Mouse (Mus musculus) myocyte (in vitro differentiated cells): ENCODE data around the gene Furin. TPM values are rescaled to one million over a fixed set of nuclear protein-coding genes. Genes with fewer than 3 reads are reported as not detected.

Source experiments
- H3K27me3 ChIP-seq: one replicate; pipeline ENCODE4 v1.6.1; 2011; ENCODE audit not compliant: control insufficient read depth, insufficient read depth, insufficient read length
- H3K36me3 ChIP-seq: one replicate; pipeline ENCODE4 v1.6.1; 2011; ENCODE audit not compliant: control insufficient read depth, insufficient read depth
- H3K4me2 ChIP-seq: one replicate; pipeline ENCODE4 v1.6.1; 2011; ENCODE audit warnings: low read depth, control low read depth
- H3K4me3 ChIP-seq: one replicate; pipeline ENCODE4 v1.5.1; 2011; ENCODE audit warnings: mild to moderate bottlenecking, control low read depth, moderate library complexity
- H3K79me2 ChIP-seq: one replicate; pipeline ENCODE4 v1.6.1; 2011; ENCODE audit not compliant: control insufficient read depth, insufficient read depth
- H3ac ChIP-seq: one replicate; pipeline ENCODE4 v1.6.1; 2011; ENCODE audit not compliant: control insufficient read depth, insufficient read length
- CEBPB ChIP-seq: IDR thresholded peaks from 2 replicates; pipeline ENCODE4 v1.6.1; 2011; ENCODE audit warnings: mild to moderate bottlenecking, moderate library complexity; ENCODE audit not compliant: poor library complexity, insufficient read depth, severe bottlenecking
- E2F4 ChIP-seq: IDR thresholded peaks from one replicate; pipeline ENCODE4 v1.6.1; 2011; ENCODE audit warnings: mild to moderate bottlenecking, control low read depth, moderate library complexity; ENCODE audit not compliant: insufficient read depth
- MAX ChIP-seq: IDR thresholded peaks from one replicate; pipeline ENCODE4 v1.6.1; 2011; ENCODE audit warnings: low read depth, mild to moderate bottlenecking, control low read depth
- MYOD1 ChIP-seq, 3 experiments: IDR thresholded peaks; one replicate each; pipeline ENCODE4 v1.6.1; 2011; ENCODE audit warnings: control low read depth in 2 of 3, low read depth in 2 of 3, mild to moderate bottlenecking in 2 of 3, moderate library complexity in 1 of 3; ENCODE audit not compliant: insufficient read length in 2 of 3, control insufficient read depth in 1 of 3
- MYOG ChIP-seq, 3 experiments: IDR thresholded peaks; one replicate each; pipeline ENCODE4 v1.6.1; 2011; ENCODE audit warnings: control low read depth in 2 of 3, low read depth in 2 of 3, mild to moderate bottlenecking in 2 of 3; ENCODE audit not compliant: insufficient read length in 2 of 3, control insufficient read depth in 1 of 3, insufficient read depth in 1 of 3
- POLR2A ChIP-seq: IDR thresholded peaks from one replicate; pipeline ENCODE4 v1.6.1; 2011; ENCODE audit warnings: low read depth, mild to moderate bottlenecking, control low read depth, moderate library complexity; ENCODE audit not compliant: insufficient read length
- POLR2AphosphoS2 ChIP-seq: IDR thresholded peaks from one replicate; pipeline ENCODE4 v1.6.1; 2011; ENCODE audit warnings: low read depth, control low read depth; ENCODE audit not compliant: insufficient read length
- REST ChIP-seq: IDR thresholded peaks from one replicate; pipeline ENCODE4 v1.6.1; 2011; ENCODE audit warnings: mild to moderate bottlenecking, control low read depth, moderate library complexity; ENCODE audit not compliant: insufficient read depth, insufficient read length
- SRF ChIP-seq: IDR thresholded peaks from one replicate; pipeline ENCODE4 v1.6.1; 2011; ENCODE audit warnings: low read depth; ENCODE audit not compliant: control insufficient read depth, insufficient read length
- TCF12 ChIP-seq: IDR thresholded peaks from one replicate; pipeline ENCODE4 v1.6.1; 2011; ENCODE audit warnings: mild to moderate bottlenecking, control low read depth; ENCODE audit not compliant: poor library complexity, insufficient read depth, severe bottlenecking
- TCF3 ChIP-seq: IDR thresholded peaks from one replicate; pipeline ENCODE4 v1.6.1; 2011; ENCODE audit warnings: low read depth, control low read depth; ENCODE audit not compliant: insufficient read length
- USF1 ChIP-seq: IDR thresholded peaks from one replicate; pipeline ENCODE4 v1.6.1; 2011; ENCODE audit warnings: low read depth, mild to moderate bottlenecking, control low read depth, moderate library complexity
- polyA plus RNA-seq: library from polyadenylated mRNA; unstranded; fragments of >200 nt; fragmentation: generic; extraction: Trizol; gene quantifications from one replicate; pipeline ENCODE4 v1.2.1, GENCODE M21; 2012; ENCODE audit warnings: missing spikeins

Furin gene
- polyA plus RNA-seq, 1 experiment: 64.1 TPM

DNA sequence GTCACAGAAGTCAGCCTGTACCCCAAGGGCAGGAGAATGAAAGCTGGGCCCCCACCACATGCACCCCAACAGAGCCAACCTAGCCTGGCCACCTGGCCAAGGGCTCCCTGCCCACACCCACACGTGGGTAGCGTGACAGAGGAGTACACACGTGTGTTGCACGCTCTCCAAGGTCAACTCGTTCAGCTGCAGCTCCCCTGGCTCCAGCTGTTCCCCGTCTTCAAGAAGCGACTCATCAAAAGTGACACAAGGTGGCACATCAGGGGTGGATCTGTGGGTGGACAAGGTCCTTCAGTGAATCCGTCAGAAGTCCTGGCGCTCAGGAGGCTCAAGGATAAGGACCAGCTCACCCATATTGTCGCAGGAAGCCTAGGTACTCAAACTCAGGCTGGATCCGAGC is 22.3 kb downstream of the Furin start:
- no peak overlapping the region for H3ac ChIP-seq
- TF ChIP-seq REST: no peak
- no peak for TF ChIP-seq TCF3
- no peak for TF ChIP-seq CEBPB
- no peak for TF ChIP-seq POLR2AphosphoS2
- no peak for TF ChIP-seq TCF12
- no peak for TF ChIP-seq MYOG (IDR thresholded peaks at IDR 0.05; ENCODE audit: control insufficient read depth in 1 of 3, insufficient read depth in 1 of 3, insufficient read length in 2 of 3, low read depth in 2 of 3)
- no peaks in the 10 kb centered on the region for H3K27me3 ChIP-seq
- H3K4me2 ChIP-seq: no peak overlapping the region
- no peaks in the 10 kb centered on the region for H3K79me2 ChIP-seq
- H3K36me3 ChIP-seq: no peaks in the 10 kb centered on the region
- no peak overlapping the region for H3K4me3 ChIP-seq

DNA sequence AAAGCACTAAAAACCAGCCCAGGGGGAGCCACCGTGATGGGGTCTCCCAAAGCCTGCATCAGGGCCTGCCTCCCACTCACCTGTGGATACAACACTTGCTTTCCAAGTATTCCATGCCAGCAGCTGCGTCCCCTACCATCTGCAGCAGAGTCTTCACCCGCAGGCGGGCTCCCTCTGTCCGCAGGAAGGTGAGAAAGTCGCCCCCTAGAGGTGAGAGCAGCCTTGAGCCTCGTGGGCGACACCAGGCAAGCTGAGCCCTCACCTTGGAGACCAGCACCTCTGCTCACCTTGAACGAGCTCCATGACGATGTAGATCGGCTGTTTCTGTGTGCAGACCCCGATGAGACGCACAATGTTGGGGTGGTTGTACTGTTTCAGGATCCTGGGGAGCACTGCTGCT is 25.7 kb downstream of the Furin start:
- H3K4me3 ChIP-seq: no peak overlapping the region
- no peak overlapping the region for H3K4me2 ChIP-seq
- H3K27me3 ChIP-seq: no peaks in the 10 kb centered on the region
- no peak overlapping the region for H3ac ChIP-seq
- H3K79me2 ChIP-seq: no peaks in the 10 kb centered on the region
- H3K36me3 ChIP-seq: no peaks in the 10 kb centered on the region
- TF ChIP-seq CEBPB (no peak), MAX (no peak), TCF12 (no peak), TCF3 (no peak), MYOG (IDR thresholded peaks at IDR 0.05; ENCODE audit: control insufficient read depth in 1 of 3, insufficient read depth in 1 of 3, insufficient read length in 2 of 3, low read depth in 2 of 3) (no peak), E2F4 (no peak), USF1 (no peak), REST (no peak), POLR2AphosphoS2 (no peak), SRF (no peak), POLR2A (no peak), MYOD1 (IDR thresholded peaks at IDR 0.05; ENCODE audit: control insufficient read depth in 1 of 3, insufficient read length in 2 of 3, low read depth in 2 of 3) (no peak)

DNA sequence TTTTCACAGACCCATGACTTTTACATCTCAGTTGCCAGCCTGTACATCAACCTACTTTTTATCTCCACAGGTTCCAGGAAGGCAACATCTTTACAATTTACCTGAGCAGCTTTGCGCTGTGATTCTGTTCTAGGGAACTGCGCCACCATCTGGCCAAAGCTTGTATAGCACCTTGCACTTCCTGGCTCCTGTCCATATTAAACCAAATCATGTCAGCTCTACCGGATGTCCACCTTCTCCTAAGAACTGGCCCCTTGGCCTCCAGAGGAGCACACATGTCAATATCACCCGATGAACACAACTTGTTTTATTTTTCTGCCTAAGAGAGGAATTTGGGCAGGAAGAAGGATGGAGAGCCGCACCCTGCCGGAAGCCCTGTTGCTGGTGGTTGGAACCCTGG is 27.8 kb downstream of the Furin start:
- no peak overlapping the region for H3K4me2 ChIP-seq
- H3K79me2 ChIP-seq: no peaks in the 10 kb centered on the region
- H3K36me3 ChIP-seq: no peaks in the 10 kb centered on the region
- no peak overlapping the region for H3ac ChIP-seq
- no peak overlapping the region for H3K4me3 ChIP-seq
- no peaks in the 10 kb centered on the region for H3K27me3 ChIP-seq
- TF ChIP-seq E2F4 (no peak), REST (no peak), SRF (no peak), TCF12 (no peak), TCF3 (no peak)

DNA sequence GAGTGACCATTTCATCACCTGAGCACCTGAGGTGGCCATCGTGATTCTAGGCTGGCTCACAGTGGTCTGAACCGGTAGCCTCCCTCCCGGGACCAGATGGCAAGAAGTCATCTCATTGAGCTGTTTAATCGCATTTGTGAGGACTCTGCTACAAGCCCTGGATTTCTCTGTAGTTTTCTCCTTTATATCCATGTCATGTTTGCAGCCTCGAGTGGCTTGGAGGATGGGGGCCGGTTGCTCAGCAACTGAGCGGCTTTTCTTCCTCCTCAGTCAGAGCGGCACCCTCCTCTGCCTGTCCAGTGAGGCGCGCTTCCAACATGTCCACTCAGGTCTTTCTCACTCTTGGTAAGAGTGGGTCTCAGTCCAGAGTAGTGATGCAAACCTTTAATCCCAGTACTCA is 29.0 kb downstream of the Furin start:
- H3K27me3 ChIP-seq: no peaks in the 10 kb centered on the region
- H3K4me3 ChIP-seq: no peak overlapping the region
- H3ac ChIP-seq: no peak overlapping the region
- peak overlapping the region; percentile 71 for H3K4me2 ChIP-seq
- TF ChIP-seq MAX: no peak
- TF ChIP-seq TCF12: no peak
- no peak for TF ChIP-seq POLR2AphosphoS2
- TF ChIP-seq USF1: no peak
- TF ChIP-seq E2F4: no peak
- no peak for TF ChIP-seq MYOD1 (IDR thresholded peaks at IDR 0.05; ENCODE audit: control insufficient read depth in 1 of 3, insufficient read length in 2 of 3, low read depth in 2 of 3)
- no peak for TF ChIP-seq CEBPB
- TF ChIP-seq REST: no peak
- TF ChIP-seq TCF3: no peak
- TF ChIP-seq POLR2A: no peak
- TF ChIP-seq SRF: no peak
- TF ChIP-seq MYOG (IDR thresholded peaks at IDR 0.05; ENCODE audit: control insufficient read depth in 1 of 3, insufficient read depth in 1 of 3, insufficient read length in 2 of 3, low read depth in 2 of 3): no peak
- H3K36me3 ChIP-seq: no peaks in the 10 kb centered on the region
- no peaks in the 10 kb centered on the region for H3K79me2 ChIP-seq

DNA sequence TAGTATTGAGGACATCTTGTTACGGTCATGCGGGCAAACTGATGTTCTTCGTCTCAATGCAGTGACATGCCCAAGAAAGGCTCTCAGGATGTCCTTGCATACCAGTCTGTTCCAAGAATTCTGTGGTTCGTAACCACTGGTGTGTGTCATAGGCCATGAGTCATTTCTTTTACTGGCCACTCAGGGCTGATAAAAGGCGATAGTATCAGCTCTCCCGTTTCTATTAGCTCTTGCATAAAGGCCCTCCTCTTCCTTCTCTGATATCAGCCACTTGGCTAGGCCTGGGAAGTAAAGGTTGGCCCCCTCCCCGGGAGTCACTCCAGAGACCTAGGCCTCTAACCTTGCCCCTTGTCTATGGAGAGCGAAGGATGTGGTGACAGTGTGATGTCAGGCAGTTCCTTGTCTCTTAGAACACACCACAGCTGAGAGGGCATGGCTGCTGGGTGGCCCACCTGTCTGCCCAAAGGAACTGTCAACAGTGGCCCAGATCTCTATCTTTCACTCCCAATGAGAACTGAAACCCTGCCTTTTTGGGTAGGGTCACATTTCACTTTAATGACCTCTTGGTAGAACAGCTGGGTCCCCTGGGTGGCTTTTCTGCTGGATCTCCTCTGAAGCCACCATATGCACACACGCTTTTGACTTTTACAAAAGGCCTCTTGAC is 29.7 kb downstream of the Furin start:
- no peak overlapping the region for H3K4me3 ChIP-seq
- no peak for TF ChIP-seq POLR2AphosphoS2
- TF ChIP-seq TCF12: no peak
- TF ChIP-seq CEBPB: peak; percentile 39; the same call in 1 of the 2 replicates
- no peak for TF ChIP-seq USF1
- TF ChIP-seq REST: no peak
- TF ChIP-seq E2F4: no peak
- TF ChIP-seq MAX: no peak
- TF ChIP-seq TCF3: peak; percentile 45
- peak; percentile 81 for TF ChIP-seq SRF
- TF ChIP-seq MYOD1 (IDR thresholded peaks at IDR 0.05; ENCODE audit: control insufficient read depth in 1 of 3, insufficient read length in 2 of 3, low read depth in 2 of 3): peak in 2 of 3 experiments; percentile 85 to 97
- TF ChIP-seq POLR2A: no peak
- TF ChIP-seq MYOG (IDR thresholded peaks at IDR 0.05; ENCODE audit: control insufficient read depth in 1 of 3, insufficient read depth in 1 of 3, insufficient read length in 2 of 3, low read depth in 2 of 3): peak; percentile 62 to 92 (median 83)
- H3K36me3 ChIP-seq: no peaks in the 10 kb centered on the region
- H3K4me2 ChIP-seq: peak overlapping the region; percentile 71
- no peaks in the 10 kb centered on the region for H3K79me2 ChIP-seq
- H3ac ChIP-seq: no peak overlapping the region
- no peaks in the 10 kb centered on the region for H3K27me3 ChIP-seq
